Mouse (Mus musculus) limb, embryonic 12.5 days (tissue): Measurements from ENCODE around the gene Stk31. TPM values are rescaled to one million over a fixed set of nuclear protein-coding genes. Genes with fewer than 3 reads are reported as not detected.

Experiments used
- ATAC-seq: fragments of 200-750 bp; cut with Nextera tagmentation; 2 replicates; pipeline ENCODE4 v1.8.0; 2017; ENCODE audit warnings: low read depth, moderate TSS enrichment; ENCODE audit not compliant: insufficient number of reproducible peaks, insufficient read depth, low FRiP score, low TSS enrichment
- H3K27ac ChIP-seq: fragments of 300-500 bp; sonication (generic); 2 replicates; pipeline ENCODE4 v1.5.1; 2016; ENCODE audit warnings: mild to moderate bottlenecking, moderate library complexity
- H3K27me3 ChIP-seq: fragments of 300-500 bp; sonication (generic); 2 replicates; pipeline ENCODE4 v1.6.1; 2016; ENCODE audit warnings: mild to moderate bottlenecking, moderate library complexity
- H3K36me3 ChIP-seq: fragments of 300-500 bp; sonication (generic); 2 replicates; pipeline ENCODE4 v1.6.1; 2016; ENCODE audit warnings: mild to moderate bottlenecking, moderate library complexity
- H3K4me1 ChIP-seq: fragments of 300-500 bp; sonication (generic); replicated peaks from 2 replicates; pipeline ENCODE4 v1.6.1; 2016
- H3K4me2 ChIP-seq: fragments of 300-500 bp; sonication (generic); 2 replicates; pipeline ENCODE4 v1.6.1; 2016; ENCODE audit warnings: mild to moderate bottlenecking, moderate library complexity
- H3K4me3 ChIP-seq: fragments of 300-500 bp; sonication (generic); replicated peaks from 2 replicates; pipeline ENCODE4 v1.5.1; 2016; ENCODE audit warnings: mild to moderate bottlenecking
- H3K9ac ChIP-seq: fragments of 300-500 bp; sonication (generic); replicated peaks from 2 replicates; pipeline ENCODE4 v1.6.1; 2016; ENCODE audit warnings: mild to moderate bottlenecking, moderate library complexity
- H3K9me3 ChIP-seq: fragments of 300-500 bp; sonication (generic); 2 replicates; pipeline ENCODE4 v1.6.1; 2016; ENCODE audit warnings: mild to moderate bottlenecking, moderate library complexity
- WGBS: fragments of 180-500 bp; shearing (Covaris S2); methylation state at CpG from one replicate; pipeline ENCODE4 v1.1.7; 2016; 5-methylcytosine and 5-hydroxymethylcytosine counted together
- polyA plus RNA-seq: library from polyadenylated mRNA; unstranded; fragments of >200 nt; fragmentation: Nextera tagmentation; extraction: Ambion mirVana; gene quantifications from 2 replicates; pipeline ENCODE4 v1.2.1, GENCODE M21; 2016

The Stk31 gene
- 0.17 TPM in 1 of 2 replicates, not detected in the other for polyA plus RNA-seq

GRCm38 (mm10) chr6:49395316-49395715 is at the start of gene Stk31:
Stk31 (plus strand) TSS chr6:49395604.
- Histone ChIP-seq H3K9ac (no peak within 1 kb of the TSS), H3K4me3 (no peak within 1 kb of the TSS), H3K36me3 (no peaks in the 10 kb centered on the region), H3K4me1 (no peaks in the 10 kb centered on the region), H3K9me3 (no peaks in the 10 kb centered on the region), H3K4me2 (no peak within 1 kb of the TSS), H3K27ac (no peak within 1 kb of the TSS), H3K27me3 (no peaks in the 10 kb centered on the region)
- ATAC-seq = no peak
- WGBS = 86% methylated on average over 34 of the region's 34 CpGs

- Histone ChIP-seq H3K9ac (no peak overlapping the region), H3K9me3 (no peaks in the 10 kb centered on the region; the same call in 1 of the 2 replicates), H3K4me2 (no peak overlapping the region), H3K27me3 (no peaks in the 10 kb centered on the region), H3K36me3 (no peaks in the 10 kb centered on the region), H3K4me1 (no peaks in the 10 kb centered on the region), H3K4me3 (no peak overlapping the region), H3K27ac (no peak overlapping the region)
- ATAC-seq = no peak
- WGBS = 92% methylated on average over 7 of the region's 7 CpGs
Measured at GRCm38 (mm10) chr6:49349826-49350225, 45.6 kb upstream of the Stk31 start.

GRCm38 (mm10) chr6:49354613-49355012 is 40.8 kb upstream of the Stk31 start:
- Histone ChIP-seq H3K4me2 (no peak overlapping the region), H3K4me3 (no peak overlapping the region), H3K9ac (no peak overlapping the region), H3K9me3 (no peaks in the 10 kb centered on the region; the same call in 1 of the 2 replicates), H3K27ac (no peak overlapping the region), H3K27me3 (no peaks in the 10 kb centered on the region), H3K36me3 (no peaks in the 10 kb centered on the region), H3K4me1 (no peaks in the 10 kb centered on the region)
- 90% methylated on average over 3 of the region's 3 CpGs for WGBS
- ATAC-seq = no peak

DNA sequence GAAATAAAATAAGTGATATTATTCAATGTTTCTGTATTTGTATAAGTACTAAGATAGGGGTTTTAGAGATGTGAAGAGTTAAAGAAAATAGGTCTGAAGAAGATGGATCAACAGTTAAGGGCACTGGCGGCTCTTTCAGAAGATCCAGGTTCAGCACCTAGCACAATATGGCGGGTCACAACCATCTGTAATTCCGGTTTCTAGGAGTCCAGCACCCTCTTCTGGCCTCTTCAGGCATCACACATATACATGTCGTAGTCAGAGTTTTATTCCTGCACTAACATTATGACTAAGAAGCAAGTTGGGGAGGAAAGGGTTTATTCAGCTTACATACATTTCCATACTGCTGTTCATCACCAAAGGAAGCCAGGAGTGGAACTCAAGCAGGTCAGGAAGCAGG is 40.2 kb upstream of the Stk31 start:
- 66% methylated on average over 4 of the region's 4 CpGs for WGBS
- H3K9ac ChIP-seq = no peak overlapping the region
- no peak for ATAC-seq

GRCm38 (mm10) chr6:49360420-49360819 is 35.0 kb upstream of the Stk31 start:
- no peaks in the 10 kb centered on the region for H3K27me3 ChIP-seq
- ATAC-seq = no peak
- no peak overlapping the region for H3K27ac ChIP-seq
- H3K4me3 ChIP-seq = no peak overlapping the region
- H3K36me3 ChIP-seq = no peaks in the 10 kb centered on the region
- H3K9me3 ChIP-seq = no peaks in the 10 kb centered on the region
- H3K9ac ChIP-seq = no peak overlapping the region
- 0 out of 2 replicates have a peak, but pooled peaks cover 3% of the 10 kb centered on the region for H3K4me1 ChIP-seq
- no peak overlapping the region for H3K4me2 ChIP-seq

More for the DNA sequence above, 40.2 kb upstream of the Stk31 start:
- no peak overlapping the region for H3K4me2 ChIP-seq
- no peaks in the 10 kb centered on the region for H3K36me3 ChIP-seq
- H3K27me3 ChIP-seq = no peaks in the 10 kb centered on the region
- H3K4me1 ChIP-seq = no peaks in the 10 kb centered on the region
- no peak overlapping the region for H3K4me3 ChIP-seq
- H3K9me3 ChIP-seq = no peaks in the 10 kb centered on the region; the same call in 1 of the 2 replicates
- no peak overlapping the region for H3K27ac ChIP-seq

DNA sequence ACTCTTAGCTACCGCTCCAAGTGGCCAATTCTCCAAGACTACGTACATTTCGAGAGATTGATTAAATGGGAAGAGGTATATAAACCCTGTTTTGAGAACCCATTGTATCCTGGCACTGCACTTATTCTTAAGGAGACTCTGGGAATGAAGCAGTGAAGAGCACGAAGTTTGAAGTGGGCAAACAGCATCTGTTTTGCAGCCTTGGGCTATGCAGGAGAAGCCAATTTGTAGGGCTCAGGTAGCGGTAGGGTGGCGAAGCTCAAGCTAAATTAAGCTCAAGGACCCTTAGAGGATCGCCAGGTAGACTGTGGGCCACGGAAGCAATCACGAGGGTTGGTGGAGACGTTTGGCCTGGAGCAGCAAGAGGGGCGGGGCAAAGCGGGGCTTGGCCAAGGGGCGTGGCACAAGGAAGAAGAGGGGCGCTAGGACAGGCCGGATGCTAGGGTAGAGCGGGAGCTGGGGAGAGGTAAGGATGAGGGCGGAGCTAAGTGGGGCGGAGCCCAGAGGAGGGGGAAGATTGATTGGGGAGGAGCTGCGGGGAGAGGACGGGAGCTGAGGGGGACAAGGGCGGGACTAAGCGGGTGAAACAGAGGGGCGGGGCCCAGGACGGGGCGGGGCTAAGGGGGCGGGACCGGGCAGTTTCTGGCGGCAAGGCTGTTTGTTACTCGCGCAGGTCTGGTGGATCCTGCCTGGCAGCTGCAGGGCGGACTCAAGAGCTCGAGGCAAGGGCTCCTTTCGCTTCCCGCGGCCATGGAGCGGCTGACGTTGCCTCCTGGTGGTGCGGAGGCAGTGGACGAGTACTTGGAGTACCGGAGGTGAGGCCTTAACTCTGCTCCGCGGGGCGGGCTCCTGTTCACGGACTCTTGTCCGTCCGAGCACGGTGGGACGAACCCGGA is 28.0 kb upstream of the Stk31 start, which contains the start of gene Fam221a:
Fam221a (plus strand) TSS at position 581 of the 896 bp plus-strand sequence.
- WGBS = 4% methylated on average over 48 of the region's 49 CpGs
- Histone ChIP-seq H3K9ac (peak within 1 kb of the TSS; percentile 72), H3K4me3 (peak within 1 kb of the TSS; percentile 57), H3K9me3 (no peaks in the 10 kb centered on the region), H3K4me1 (peaks cover 6% of the 10 kb centered on the region), H3K4me2 (peak within 1 kb of the TSS; percentile 71), H3K27me3 (no peaks in the 10 kb centered on the region), H3K36me3 (no peaks in the 10 kb centered on the region), H3K27ac (peak within 1 kb of the TSS; percentile 78)
- ATAC-seq = peak; percentile 97

DNA sequence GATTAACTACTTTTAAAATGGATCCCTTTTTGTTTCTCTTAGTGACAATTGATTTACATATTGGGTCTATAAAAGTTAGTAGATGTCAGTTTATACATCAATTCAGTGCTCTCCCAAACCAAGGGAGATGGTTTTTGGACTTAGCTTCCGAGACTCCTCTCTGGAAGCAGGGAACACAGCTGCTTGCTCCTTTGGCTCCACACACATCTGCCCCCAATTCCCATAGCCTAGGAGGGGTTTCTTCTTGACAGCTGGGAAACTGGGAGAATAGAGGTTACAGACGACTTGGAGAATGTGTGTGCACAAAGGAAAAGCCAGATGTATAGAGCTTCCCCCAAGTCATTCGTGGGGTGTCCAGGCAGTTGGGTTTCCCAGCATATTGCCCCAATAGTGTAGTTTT is 27.2 kb upstream of the Stk31 start:
- H3K4me1 ChIP-seq = peaks cover 6% of the 10 kb centered on the region
- 42% methylated on average over 3 of the region's 3 CpGs for WGBS
- H3K27me3 ChIP-seq = no peaks in the 10 kb centered on the region
- H3K4me2 ChIP-seq = peak overlapping the region; percentile 71
- H3K9ac ChIP-seq = peak overlapping the region; percentile 72; the same call in 1 of the 2 replicates
- H3K27ac ChIP-seq = no peak overlapping the region
- no peaks in the 10 kb centered on the region for H3K36me3 ChIP-seq
- H3K9me3 ChIP-seq = no peaks in the 10 kb centered on the region
- ATAC-seq = no peak
- H3K4me3 ChIP-seq = peak overlapping the region; percentile 57

GRCm38 (mm10) chr6:49372705-49373104 is 22.7 kb upstream of the Stk31 start:
- no peak overlapping the region for H3K27ac ChIP-seq
- H3K36me3 ChIP-seq = 0 out of 2 replicates have a peak, but pooled peaks cover 3% of the 10 kb centered on the region
- no peaks in the 10 kb centered on the region for H3K27me3 ChIP-seq
- H3K4me2 ChIP-seq = no peak overlapping the region
- H3K4me1 ChIP-seq = peaks cover 6% of the 10 kb centered on the region
- ATAC-seq = no peak
- H3K4me3 ChIP-seq = no peak overlapping the region
- no peak overlapping the region for H3K9ac ChIP-seq
- H3K9me3 ChIP-seq = no peaks in the 10 kb centered on the region
- 81% methylated on average over 4 of the region's 4 CpGs for WGBS

DNA sequence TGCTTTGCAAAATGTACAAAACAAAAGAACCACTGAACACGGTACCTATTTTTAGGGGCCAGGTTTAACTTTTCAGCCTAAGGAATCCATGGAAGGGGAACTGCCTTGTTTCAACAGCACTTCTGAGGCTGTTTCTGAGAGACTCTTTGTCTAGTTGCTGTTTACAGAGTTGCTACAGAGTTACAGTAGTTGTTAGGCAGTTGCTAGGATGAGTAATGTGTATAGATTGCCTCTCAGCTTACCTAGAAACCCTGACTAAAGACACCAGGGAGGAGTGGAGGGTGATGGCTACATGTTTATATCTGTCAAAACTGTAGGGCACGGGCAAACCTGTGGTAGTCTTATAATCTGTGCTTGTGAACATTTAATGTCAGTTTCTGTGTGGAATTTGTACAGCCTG is 21.5 kb upstream of the Stk31 start:
- no peaks in the 10 kb centered on the region for H3K27me3 ChIP-seq
- H3K4me3 ChIP-seq = no peak overlapping the region
- no peak for ATAC-seq
- no peaks in the 10 kb centered on the region for H3K4me1 ChIP-seq
- 90% methylated on average over 2 of the region's 2 CpGs for WGBS
- no peak overlapping the region for H3K4me2 ChIP-seq
- H3K27ac ChIP-seq = no peak overlapping the region
- no peaks in the 10 kb centered on the region for H3K9me3 ChIP-seq
- H3K36me3 ChIP-seq = 0 out of 2 replicates have a peak, but pooled peaks cover 6% of the 10 kb centered on the region
- H3K9ac ChIP-seq = no peak overlapping the region

DNA sequence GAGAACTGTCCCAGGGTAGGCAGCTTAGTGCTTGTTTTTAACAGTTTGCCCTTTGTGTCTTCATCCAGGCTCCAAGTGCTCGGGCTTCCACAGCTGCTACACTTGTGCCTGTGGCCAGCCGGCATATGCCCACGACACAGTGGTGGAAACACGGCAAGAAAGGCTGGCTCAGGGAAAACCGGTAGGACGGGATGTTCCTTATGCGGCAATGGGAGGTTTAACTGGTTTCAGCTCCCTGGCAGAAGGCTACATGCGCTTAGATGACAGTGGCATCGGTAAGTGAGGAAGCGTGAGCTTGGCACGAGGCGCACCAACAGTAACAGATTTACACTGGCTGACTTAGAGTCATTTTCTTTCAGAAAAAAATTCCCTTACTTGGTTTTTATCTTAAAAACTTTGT is 17.1 kb upstream of the Stk31 start:
- Histone ChIP-seq H3K4me2 (no peak overlapping the region), H3K4me3 (no peak overlapping the region), H3K9ac (no peak overlapping the region), H3K27me3 (no peaks in the 10 kb centered on the region), H3K4me1 (no peaks in the 10 kb centered on the region), H3K9me3 (no peaks in the 10 kb centered on the region), H3K36me3 (peaks cover 13% of the 10 kb centered on the region), H3K27ac (no peak overlapping the region)
- 70% methylated on average over 12 of the region's 12 CpGs for WGBS
- no peak for ATAC-seq

GRCm38 (mm10) chr6:49394276-49394675 is 1.1 kb upstream of the Stk31 start:
- Histone ChIP-seq H3K4me3 (no peak overlapping the region), H3K27me3 (no peaks in the 10 kb centered on the region), H3K9me3 (no peaks in the 10 kb centered on the region), H3K9ac (no peak overlapping the region), H3K4me1 (no peaks in the 10 kb centered on the region), H3K27ac (no peak overlapping the region), H3K36me3 (peaks cover 3% of the 10 kb centered on the region; the same call in 1 of the 2 replicates), H3K4me2 (no peak overlapping the region)
- 67% methylated on average over 1 of the region's 1 CpGs for WGBS
- ATAC-seq = no peak
